Mouse (Mus musculus): ENCODE measurements around the gene Wdr5b. TPM values are rescaled to one million over a fixed set of nuclear protein-coding genes. Genes with fewer than 3 reads are reported as not detected.
A peak's percentile ranks its signal among the peaks of the same experiment; 100 is the strongest.
"Not testable (repeated sequence)": the region's sequence is repeated elsewhere in the genome, so short reads cannot be mapped to it uniquely, and the experiment has no call there.

The Wdr5b gene
- 0.02 and 0.03 TPM in 2 replicates for polyA plus RNA-seq (2012)

DNA sequence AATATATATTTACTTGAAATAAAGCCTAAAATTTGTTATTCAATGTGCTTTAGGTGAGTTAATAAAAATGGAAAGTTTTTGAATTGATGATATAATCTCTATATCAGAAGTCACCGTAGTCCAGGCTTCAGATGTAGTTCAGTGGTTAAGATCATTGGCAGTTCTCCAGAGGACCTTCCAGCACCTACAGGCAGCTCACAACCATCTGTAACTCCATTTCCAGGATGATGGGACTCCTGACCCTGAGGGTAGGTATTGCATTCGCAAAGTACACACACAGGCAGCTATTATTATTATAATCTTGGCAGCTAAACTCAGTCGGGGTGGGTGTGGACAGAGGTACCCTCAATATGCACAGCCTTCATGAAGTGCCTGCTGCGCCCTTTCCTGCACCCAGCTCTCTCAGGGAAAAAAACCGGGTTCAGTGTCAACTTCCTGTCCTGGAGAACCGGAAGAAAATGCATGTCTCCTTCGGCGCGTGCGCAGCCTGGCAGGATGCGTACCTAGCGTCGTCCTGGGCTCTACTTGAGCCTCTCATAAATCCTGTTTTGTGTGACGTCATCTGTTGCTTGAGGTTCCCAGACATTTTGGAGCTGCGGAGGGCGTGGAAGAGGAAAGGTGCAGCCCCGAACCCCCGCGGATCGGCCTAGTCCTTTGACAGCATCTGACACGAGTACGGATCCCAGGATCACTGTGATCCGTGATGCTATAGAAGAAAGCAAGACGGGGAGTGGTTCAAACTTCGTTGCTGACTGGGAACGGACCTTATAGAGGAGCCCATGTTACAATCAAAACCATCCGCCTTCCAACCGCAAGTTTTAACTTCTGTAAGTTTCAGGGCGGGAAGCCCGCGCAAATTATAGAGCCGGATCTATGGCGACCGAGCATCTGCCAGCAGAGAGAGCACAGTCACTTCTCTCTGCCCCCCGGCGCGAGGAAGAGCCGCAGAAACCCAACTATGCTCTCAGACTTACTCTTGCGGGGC is at the start of gene Wdr5b:
TSS of gene Wdr5b (plus strand) at position 551 of the 985 bp plus-strand sequence.
- Histone ChIP-seq H3K4me3 (replicated peaks) (peak within 1 kb of the TSS; percentile 84), H3K27me3 (ENCODE audit: control insufficient read depth) (no peaks in the 10 kb centered on the region), H3K9me3 (ENCODE audit: control insufficient read depth, low read length) (no peaks in the 10 kb centered on the region), H3K4me1 (ENCODE audit: control insufficient read depth) (peaks cover 30% of the 10 kb centered on the region), H3K36me3 (ENCODE audit: control insufficient read depth) (peaks cover 59% of the 10 kb centered on the region)
- TF ChIP-seq TAL1 (IDR thresholded peaks at IDR 0.05; ENCODE audit: low read length) (no peak), GATA1 (IDR thresholded peaks at IDR 0.05; ENCODE audit: low read length) (no peak)

DNA sequence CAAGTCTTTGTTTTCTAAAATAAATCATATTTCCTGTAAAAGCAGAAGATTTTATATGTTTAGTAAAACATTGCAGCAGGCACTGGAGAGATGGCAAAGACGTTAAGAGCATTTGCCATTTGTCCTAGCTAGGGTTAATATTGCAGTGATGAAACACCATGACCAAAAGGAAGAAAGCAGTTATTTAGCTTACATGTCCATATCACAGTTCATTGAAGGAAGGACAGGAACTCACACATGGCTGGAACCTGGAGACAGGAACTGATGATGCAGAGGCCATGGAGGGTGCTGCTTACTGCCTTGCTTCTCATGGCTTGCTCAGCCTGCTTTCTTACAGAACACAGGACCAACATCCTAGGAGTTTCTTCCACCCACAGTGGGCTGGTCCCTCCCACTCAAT is 48.6 kb upstream of the Wdr5b start:
- H3K4me1 ChIP-seq (ENCODE audit: control insufficient read depth), result peaks cover 12% of the 10 kb centered on the region
- H3K4me3 ChIP-seq (replicated peaks), result no peak overlapping the region
- H3K9me3 ChIP-seq (ENCODE audit: control insufficient read depth, low read length), result no peaks in the 10 kb centered on the region
- H3K27me3 ChIP-seq (ENCODE audit: control insufficient read depth), result no peaks in the 10 kb centered on the region
- peaks cover 13% of the 10 kb centered on the region for H3K36me3 ChIP-seq (ENCODE audit: control insufficient read depth)
- TF ChIP-seq TAL1 (IDR thresholded peaks at IDR 0.05; ENCODE audit: low read length) (no peak), GATA1 (IDR thresholded peaks at IDR 0.05; ENCODE audit: low read length) (no peak)

GRCm38 (mm10) chr16:35993316-35993715 is 47.7 kb upstream of the Wdr5b start:
- no peaks in the 10 kb centered on the region for H3K27me3 ChIP-seq (ENCODE audit: control insufficient read depth)
- H3K4me3 ChIP-seq (replicated peaks), result no peak overlapping the region
- peaks cover 13% of the 10 kb centered on the region for H3K36me3 ChIP-seq (ENCODE audit: control insufficient read depth)
- H3K4me1 ChIP-seq (ENCODE audit: control insufficient read depth), result peaks cover 7% of the 10 kb centered on the region
- no peak for TF ChIP-seq GATA1 (IDR thresholded peaks at IDR 0.05; ENCODE audit: low read length)
- TF ChIP-seq TAL1 (IDR thresholded peaks at IDR 0.05; ENCODE audit: low read length), result no peak
- no peaks in the 10 kb centered on the region for H3K9me3 ChIP-seq (ENCODE audit: control insufficient read depth, low read length)

DNA sequence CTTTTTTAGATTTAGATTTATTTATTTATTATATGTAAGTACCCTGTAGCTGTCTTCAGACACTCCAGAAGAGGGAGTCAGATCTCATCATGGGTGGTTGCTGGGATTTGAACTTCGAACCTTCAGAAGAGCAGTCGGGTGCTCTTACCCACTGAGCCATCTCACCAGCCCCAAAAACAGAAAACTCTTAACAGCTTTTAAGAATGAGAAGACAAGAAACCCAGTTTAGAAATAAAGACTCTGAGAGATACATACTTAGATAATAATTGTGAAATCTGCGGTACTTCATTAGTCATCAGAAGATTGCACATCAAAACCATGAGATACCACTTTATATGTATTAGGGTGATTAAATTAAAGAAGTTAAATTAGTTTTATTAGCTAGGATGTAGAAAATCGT is 42.1 kb upstream of the Wdr5b start:
- H3K36me3 ChIP-seq (ENCODE audit: control insufficient read depth), result peaks cover 41% of the 10 kb centered on the region
- not testable (repeated sequence) for H3K4me1 ChIP-seq (ENCODE audit: control insufficient read depth); H3K4me3 ChIP-seq (replicated peaks); H3K27me3 ChIP-seq (ENCODE audit: control insufficient read depth); H3K9me3 ChIP-seq (ENCODE audit: control insufficient read depth, low read length)

DNA sequence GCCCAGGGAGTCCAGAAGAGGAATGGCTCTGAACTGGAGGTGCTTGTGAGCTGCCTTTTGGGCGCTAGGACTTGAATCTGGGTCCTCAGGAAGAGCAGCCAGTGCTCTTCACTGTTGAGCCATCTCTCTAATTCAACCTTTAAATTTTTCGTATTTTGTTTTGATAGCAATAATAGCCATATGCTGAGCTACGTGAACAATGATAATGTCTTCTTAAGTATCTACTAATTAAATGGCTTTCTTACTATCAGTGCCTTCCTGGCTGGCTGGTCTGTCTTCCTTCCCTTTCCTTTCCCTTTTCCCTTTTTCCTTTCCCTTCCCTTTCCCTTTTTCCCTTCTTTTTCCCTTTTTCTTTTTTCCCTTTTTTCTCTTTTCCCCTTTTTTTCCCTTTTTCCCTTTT is 32.6 kb upstream of the Wdr5b start:
- no peak for TF ChIP-seq TAL1 (IDR thresholded peaks at IDR 0.05; ENCODE audit: low read length)
- no peak for TF ChIP-seq GATA1 (IDR thresholded peaks at IDR 0.05; ENCODE audit: low read length)
- peaks cover 78% of the 10 kb centered on the region for H3K36me3 ChIP-seq (ENCODE audit: control insufficient read depth)
- no peaks in the 10 kb centered on the region for H3K27me3 ChIP-seq (ENCODE audit: control insufficient read depth)
- H3K4me3 ChIP-seq (replicated peaks), result no peak overlapping the region
- H3K9me3 ChIP-seq (ENCODE audit: control insufficient read depth, low read length), result no peaks in the 10 kb centered on the region
- no peaks in the 10 kb centered on the region for H3K4me1 ChIP-seq (ENCODE audit: control insufficient read depth)

GRCm38 (mm10) chr16:36016335-36016734 is 24.7 kb upstream of the Wdr5b start:
- TF ChIP-seq GATA1 (IDR thresholded peaks at IDR 0.05; ENCODE audit: low read length) (no peak), TAL1 (IDR thresholded peaks at IDR 0.05; ENCODE audit: low read length) (no peak)
- Histone ChIP-seq H3K36me3 (ENCODE audit: control insufficient read depth) (peaks cover 92% of the 10 kb centered on the region), H3K4me3 (replicated peaks) (no peak overlapping the region), H3K9me3 (ENCODE audit: control insufficient read depth, low read length) (no peaks in the 10 kb centered on the region), H3K27me3 (ENCODE audit: control insufficient read depth) (no peaks in the 10 kb centered on the region), H3K4me1 (ENCODE audit: control insufficient read depth) (no peaks in the 10 kb centered on the region)

DNA sequence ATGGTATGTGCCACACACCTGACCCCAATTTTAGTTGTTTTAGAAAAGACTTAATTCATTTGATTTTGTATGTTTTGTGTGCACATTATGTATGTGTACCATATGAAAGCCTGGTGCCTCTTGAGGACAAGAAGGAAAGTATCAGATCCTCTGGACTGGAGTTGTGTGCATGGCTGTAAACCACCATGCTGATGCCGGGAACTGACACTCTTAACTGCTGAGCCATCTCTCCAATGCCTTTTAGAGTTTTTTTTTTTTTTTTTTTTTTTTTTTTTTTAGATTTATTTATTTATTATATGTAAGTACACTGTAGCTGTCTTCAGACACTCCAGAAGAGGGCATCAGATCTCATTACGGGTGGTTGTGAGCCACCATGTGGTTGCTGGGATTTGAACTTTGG is 12.9 kb upstream of the Wdr5b start:
- not testable (repeated sequence) for H3K4me3 ChIP-seq (replicated peaks); H3K4me1 ChIP-seq (ENCODE audit: control insufficient read depth); H3K9me3 ChIP-seq (ENCODE audit: control insufficient read depth, low read length); H3K27me3 ChIP-seq (ENCODE audit: control insufficient read depth)
- H3K36me3 ChIP-seq (ENCODE audit: control insufficient read depth), result peaks cover 83% of the 10 kb centered on the region

DNA sequence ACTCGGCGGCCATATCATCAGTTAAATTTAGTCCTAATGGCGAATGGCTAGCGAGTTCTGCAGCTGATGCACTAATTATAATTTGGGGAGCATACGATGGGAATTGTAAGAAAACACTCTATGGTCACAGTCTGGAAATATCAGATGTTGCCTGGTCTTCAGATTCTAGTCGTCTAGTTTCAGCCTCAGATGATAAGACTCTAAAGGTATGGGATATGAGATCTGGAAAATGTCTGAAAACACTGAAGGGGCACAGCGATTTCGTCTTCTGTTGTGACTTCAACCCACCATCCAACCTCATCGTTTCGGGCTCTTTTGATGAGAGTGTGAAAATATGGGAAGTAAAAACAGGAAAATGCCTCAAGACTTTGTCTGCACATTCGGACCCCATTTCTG is 633 bp downstream of the Wdr5b start:
- Histone ChIP-seq H3K4me1 (ENCODE audit: control insufficient read depth) (peaks cover 30% of the 10 kb centered on the region), H3K27me3 (ENCODE audit: control insufficient read depth) (no peaks in the 10 kb centered on the region), H3K4me3 (replicated peaks) (peak overlapping the region; percentile 84), H3K9me3 (ENCODE audit: control insufficient read depth, low read length) (no peaks in the 10 kb centered on the region), H3K36me3 (ENCODE audit: control insufficient read depth) (peaks cover 60% of the 10 kb centered on the region)
- TF ChIP-seq GATA1 (IDR thresholded peaks at IDR 0.05; ENCODE audit: low read length) (no peak), TAL1 (IDR thresholded peaks at IDR 0.05; ENCODE audit: low read length) (no peak)

GRCm38 (mm10) chr16:36043073-36043472 is 2.1 kb downstream of the Wdr5b start:
- Histone ChIP-seq H3K9me3 (ENCODE audit: control insufficient read depth, low read length) (no peaks in the 10 kb centered on the region), H3K36me3 (ENCODE audit: control insufficient read depth) (peaks cover 62% of the 10 kb centered on the region), H3K4me3 (replicated peaks) (no peak overlapping the region), H3K27me3 (ENCODE audit: control insufficient read depth) (no peaks in the 10 kb centered on the region), H3K4me1 (ENCODE audit: control insufficient read depth) (peaks cover 30% of the 10 kb centered on the region)
- TF ChIP-seq TAL1 (IDR thresholded peaks at IDR 0.05; ENCODE audit: low read length), result no peak
- no peak for TF ChIP-seq GATA1 (IDR thresholded peaks at IDR 0.05; ENCODE audit: low read length)

Measured in erythroblast, embryonic 14.5 days (primary cell).